Mouse (Mus musculus) testis, adult 10 weeks (tissue): ENCODE results near the gene Ankar. TPM values are rescaled to one million over a fixed set of nuclear protein-coding genes. Genes with fewer than 3 reads are reported as not detected.

Source experiments
- polyA plus RNA-seq: library from polyadenylated mRNA; stranded (reverse); fragments of 350-450 nt; fragmentation: Illumina TruSeq; extraction: RNeasy Lipid Tissue Mini Kit (QIAGEN cat#74804); gene quantifications from one replicate; pipeline ENCODE4 v1.2.3, GENCODE M21; 2014; ENCODE audit warnings: low read depth, low replicate concordance

The Ankar gene
- 167 TPM for polyA plus RNA-seq

DNA sequence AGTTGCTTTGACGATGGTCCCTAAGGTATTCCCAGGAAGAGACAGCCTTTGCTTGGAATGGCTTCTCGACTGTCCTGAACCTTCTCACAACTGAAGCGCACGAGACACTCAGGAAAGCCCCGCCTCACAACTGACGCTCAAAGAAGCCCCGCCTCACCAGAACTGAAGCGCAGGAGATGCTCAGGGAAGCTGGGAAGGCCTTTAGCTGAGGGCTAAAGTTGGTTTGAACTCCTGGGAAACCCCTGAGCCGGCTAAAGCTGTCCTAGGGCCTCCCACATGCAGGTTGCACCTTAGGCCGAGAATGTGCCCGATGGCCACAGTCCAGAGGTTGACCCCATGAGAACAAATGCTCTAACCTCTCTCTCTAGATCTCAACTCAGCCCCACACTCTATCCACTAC lies at the start of gene Ankar:
Ankar (minus strand) TSS at position 101 of the 400 bp plus-strand sequence.

DNA sequence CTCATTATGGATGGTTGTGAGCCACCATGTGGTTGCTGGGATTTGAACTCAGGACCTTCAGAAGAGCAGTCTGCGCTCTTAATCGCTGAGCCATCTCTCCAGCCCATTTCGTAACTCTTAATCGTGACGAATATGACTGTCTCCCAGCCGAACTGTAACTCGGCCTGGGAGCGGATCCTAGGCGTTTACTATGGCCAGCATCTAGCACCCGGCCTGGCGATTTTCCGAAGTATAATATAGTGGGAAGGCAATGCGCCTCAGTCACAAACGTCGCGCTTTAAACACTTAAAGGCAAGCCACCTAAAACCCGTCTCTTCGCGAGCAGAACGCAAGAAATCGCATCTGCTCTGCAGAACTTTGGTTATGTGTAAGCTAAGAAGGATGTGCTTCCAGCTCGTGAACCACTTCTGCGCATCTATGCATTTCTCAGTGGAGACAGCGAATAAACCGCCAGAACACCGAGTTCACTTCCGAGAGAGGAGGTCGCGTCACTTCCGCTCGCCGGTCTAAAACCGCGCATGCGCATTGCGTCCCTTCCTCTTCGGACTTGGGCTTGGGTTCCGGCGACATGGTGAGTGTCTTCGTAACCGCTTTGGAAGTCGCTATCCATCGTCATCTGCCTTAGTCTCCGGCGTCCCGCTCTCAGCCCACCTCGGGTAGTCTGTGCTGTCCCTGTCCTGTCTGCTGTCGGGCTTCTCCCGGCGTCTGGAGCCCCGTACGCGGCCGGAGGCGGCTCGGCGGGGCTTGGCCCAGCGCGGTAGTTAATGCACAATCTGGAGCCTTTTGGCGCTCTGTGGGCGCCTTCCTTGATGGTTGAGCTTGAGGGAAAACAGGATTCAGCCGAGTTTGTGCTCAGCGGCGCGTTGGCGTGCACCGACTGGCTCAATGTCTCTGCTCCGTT lies 10.6 kb upstream of the Ankar start, which contains the start of gene Rpl37a:
Rpl37a (plus strand) TSS at position 538 of the 901 bp plus-strand sequence.

Other genes starting within 250 kb of the Ankar start
- gene March4, start 163.6 kb downstream of the Ankar start, polyA plus RNA-seq = 0.08 TPM
- gene Smarcal1, start 117.3 kb downstream of the Ankar start, polyA plus RNA-seq = 3.1 TPM
- gene Rpl37a, start 10.7 kb upstream of the Ankar start, polyA plus RNA-seq = 30.7 TPM
- not detected for gene Igfbp2, start 123.9 kb upstream of the Ankar start, polyA plus RNA-seq
- gene Igfbp5, start 174.3 kb upstream of the Ankar start, polyA plus RNA-seq = 2.1 TPM